Mouse (Mus musculus) cortical plate, adult 2 months (tissue): Measurements from ENCODE around the gene Spaca3.

Experiments
- CTCF ChIP-seq: fragments of 200-500 bp; IDR thresholded peaks from 2 replicates; pipeline ENCODE4 v1.5.1; 2011; ENCODE audit warnings: mild to moderate bottlenecking, control low read depth, low read length; ENCODE audit not compliant: insufficient read depth; ENCODE audit errors: extremely low read depth
- POLR2A ChIP-seq: fragments of 200-500 bp; IDR thresholded peaks from 2 replicates; pipeline ENCODE4 v1.6.1; 2011; ENCODE audit warnings: mild to moderate bottlenecking, low read length, control low read depth; ENCODE audit not compliant: insufficient read depth; ENCODE audit errors: extremely low read depth

DNA sequence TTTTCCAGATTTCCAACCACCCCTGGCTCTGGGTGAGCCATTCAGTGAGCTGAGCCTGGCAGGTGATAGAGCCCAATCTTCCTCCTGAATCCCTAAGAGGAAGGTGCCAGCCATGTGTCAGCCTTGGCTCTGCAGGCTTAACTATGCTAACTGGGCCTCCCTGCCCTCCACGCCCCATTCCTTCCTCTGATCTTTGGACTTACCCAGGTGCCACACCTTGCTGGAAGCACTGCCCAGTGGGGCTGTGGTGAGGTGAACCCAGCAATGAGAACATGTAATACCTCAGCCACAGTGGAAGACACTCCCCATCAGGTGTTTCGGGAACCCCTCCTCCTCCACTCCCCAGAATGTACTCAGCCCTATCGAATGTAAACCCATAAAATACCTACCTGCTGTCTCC is 38.1 kb upstream of the Spaca3 start:
- TF ChIP-seq POLR2A, result no peak
- TF ChIP-seq CTCF, result no peak
